Mouse (Mus musculus) WW6 (cell line): ENCODE measurements around the gene Tmem41b.

Experiments
- DNase-seq: peaks from one replicate; pipeline ENCODE4 v3.0.0-alpha.2; 2013; ENCODE audit warnings: low read depth, low spot score

Tmem41b gene

DNA sequence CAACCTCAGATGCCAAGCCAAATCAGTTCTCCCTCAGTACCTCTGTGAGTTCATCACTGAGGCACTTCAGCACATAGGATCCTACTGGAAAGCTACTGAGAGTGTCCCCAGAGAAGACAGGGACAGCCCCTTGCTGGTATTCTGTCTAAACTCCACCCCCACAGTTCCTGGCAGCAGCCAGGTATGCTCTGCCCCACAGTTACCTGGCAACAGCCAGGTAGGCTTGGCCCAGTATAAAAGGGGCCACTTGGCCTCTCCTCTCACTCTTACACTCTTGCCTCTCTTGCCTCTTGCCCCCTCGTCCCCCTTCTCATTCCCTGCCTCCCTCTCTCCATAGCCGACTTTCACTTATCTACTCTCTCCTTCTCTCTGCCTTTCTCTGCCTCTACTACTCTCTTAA, 61.8 kb downstream of the Tmem41b start:
- no peak for DNase-seq

- DNase-seq, result no peak
Measured at GRCm38 (mm10) chr7:109922889-109923288, 63.8 kb downstream of the Tmem41b start.
